Mouse (Mus musculus): ENCODE results near the gene Foxo3.

Foxo3 gene

GRCm38 (mm10) chr10:42276507-42277345, at the start of gene Foxo3:
Foxo3 (minus strand) TSS chr10:42276755.
- in situ Hi-C loops (cut with MboI, MseI) = loop anchor here (10.0 kb wide), 2 partner anchors 462 to 792 kb away; no protein-coding TSS in a partner anchor

- in situ Hi-C loops (cut with MboI, MseI) = no loop called here
Measured at GRCm38 (mm10) chr10:42325305-42325704, 48.8 kb upstream of the Foxo3 start.

- in situ Hi-C loops (cut with MboI, MseI) = no loop called here
Measured at GRCm38 (mm10) chr10:42323978-42324377, 47.4 kb upstream of the Foxo3 start.

GRCm38 (mm10) chr10:42313222-42313786, 36.7 kb upstream of the Foxo3 start:
- in situ Hi-C loops (cut with MboI, MseI) = no loop called here

DNA sequence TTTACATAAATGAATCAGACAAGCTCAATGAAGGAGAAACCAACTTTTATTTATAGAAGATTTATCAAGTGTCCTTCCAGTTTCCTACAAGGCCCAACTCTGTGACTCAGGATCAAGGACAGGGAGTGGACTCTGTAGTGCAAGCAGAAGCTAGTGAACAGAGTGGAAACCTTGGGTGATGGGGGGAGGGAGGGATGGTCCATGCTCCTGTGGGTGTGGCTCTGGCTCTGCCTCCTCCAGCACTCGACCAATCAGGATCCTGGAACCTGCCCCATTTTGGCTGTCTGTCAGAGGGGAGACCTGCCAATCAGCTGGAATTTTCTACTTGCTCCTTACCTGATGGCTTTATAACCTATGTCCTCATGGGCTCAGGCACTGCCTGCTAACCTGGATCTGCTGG, 36.0 kb upstream of the Foxo3 start:
- in situ Hi-C loops (cut with MboI, MseI) = no loop called here

- in situ Hi-C loops (cut with MboI, MseI) = loop anchor here (5.0 kb wide), 1 partner anchor 324 kb away; no protein-coding TSS in a partner anchor
Measured at GRCm38 (mm10) chr10:42308687-42308987, 32.1 kb upstream of the Foxo3 start.

DNA sequence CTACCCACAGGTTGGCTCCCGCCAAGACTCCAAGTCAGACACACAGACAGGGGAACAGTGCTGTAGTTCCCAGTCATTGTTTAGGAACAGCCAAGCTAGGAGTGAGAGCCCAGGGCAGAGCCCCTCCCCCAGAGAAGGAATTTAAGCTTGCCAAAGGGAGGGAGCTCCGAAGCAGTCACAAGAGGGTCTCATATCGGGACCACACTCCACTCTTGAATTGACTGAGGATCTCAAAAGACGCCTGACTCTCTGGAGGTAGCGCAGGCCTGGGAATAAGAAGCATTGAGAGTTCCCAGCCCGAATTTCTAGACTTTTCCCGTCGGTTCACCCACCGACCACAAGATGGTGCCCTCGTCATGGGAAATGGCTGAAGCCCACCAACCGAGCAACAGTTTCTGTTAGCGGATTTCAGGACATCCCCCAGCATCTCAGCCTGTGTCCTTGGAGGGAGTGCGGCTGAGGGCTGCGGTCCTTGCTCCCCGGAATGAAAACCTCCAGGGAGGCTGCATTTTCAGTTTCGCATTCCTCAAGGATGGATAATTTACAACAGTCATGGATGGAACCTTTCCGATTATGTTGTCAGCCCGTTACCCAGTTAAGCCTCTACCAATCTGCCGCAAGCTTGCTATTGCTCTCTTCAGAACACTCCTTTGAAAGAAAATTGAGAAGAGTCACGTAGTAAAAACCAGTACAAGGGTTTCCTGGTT, 31.6 kb upstream of the Foxo3 start:
- in situ Hi-C loops (cut with MboI, MseI) = loop anchor here (5.0 kb wide), 1 partner anchor 324 kb away; no protein-coding TSS in a partner anchor

GRCm38 (mm10) chr10:42306422-42306821, 29.9 kb upstream of the Foxo3 start:
- in situ Hi-C loops (cut with MboI, MseI) = loop anchor here (5.0 kb wide), 1 partner anchor 326 kb away; no protein-coding TSS in a partner anchor

GRCm38 (mm10) chr10:42300805-42301204, 24.2 kb upstream of the Foxo3 start:
- in situ Hi-C loops (cut with MboI, MseI) = no loop called here

GRCm38 (mm10) chr10:42299967-42300366, 23.4 kb upstream of the Foxo3 start:
- in situ Hi-C loops (cut with MboI, MseI) = loop anchor here (5.0 kb wide), 3 partner anchors 268 to 468 kb away; no protein-coding TSS in a partner anchor

GRCm38 (mm10) chr10:42299426-42299825, 22.9 kb upstream of the Foxo3 start:
- in situ Hi-C loops (cut with MboI, MseI) = loop anchor here (5.0 kb wide), 3 partner anchors 267 to 467 kb away; no protein-coding TSS in a partner anchor

- in situ Hi-C loops (cut with MboI, MseI) = loop anchor here (5.0 kb wide), 3 partner anchors 266 to 466 kb away; no protein-coding TSS in a partner anchor
Measured at GRCm38 (mm10) chr10:42297954-42298353, 21.4 kb upstream of the Foxo3 start.

DNA sequence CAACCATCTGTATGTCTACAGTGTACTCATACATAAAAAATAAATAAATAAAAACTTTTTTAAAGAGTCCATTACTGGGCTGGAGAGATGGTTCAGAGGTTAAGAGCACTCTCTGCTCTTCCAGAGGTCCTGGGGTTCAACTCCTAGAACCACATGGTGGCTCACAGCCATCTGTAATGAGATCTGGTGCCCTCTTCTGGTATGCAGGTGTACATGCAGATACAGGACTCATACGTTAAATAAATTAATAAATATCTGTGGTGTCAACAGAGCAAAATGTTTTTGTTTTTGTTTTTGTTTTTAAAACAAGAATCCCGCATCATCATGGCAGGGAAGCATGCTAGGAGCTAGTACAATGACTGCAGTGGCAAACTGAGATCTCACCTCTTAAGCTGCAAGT, 20.6 kb upstream of the Foxo3 start:
- in situ Hi-C loops (cut with MboI, MseI) = loop anchor here (5.0 kb wide), 3 partner anchors 265 to 465 kb away; no protein-coding TSS in a partner anchor

DNA sequence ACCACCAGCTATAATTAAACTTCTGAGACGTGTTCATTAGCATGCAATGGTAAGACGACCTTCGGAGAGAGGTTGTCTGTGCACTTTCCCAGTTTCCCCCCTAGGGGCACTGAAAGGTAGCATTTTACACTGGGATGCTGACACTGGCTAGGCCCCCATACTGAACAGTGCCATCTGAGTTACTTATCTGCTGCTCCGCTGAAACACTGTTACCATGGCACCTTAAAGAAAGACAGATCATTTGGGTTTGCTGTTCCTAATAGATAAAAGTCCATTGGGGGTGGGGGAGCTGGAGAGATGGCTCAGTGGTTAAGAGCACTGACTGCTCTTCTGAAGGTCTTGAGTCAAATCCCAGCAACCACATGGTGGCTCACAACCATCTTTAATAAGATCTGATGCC, 20.0 kb upstream of the Foxo3 start:
- in situ Hi-C loops (cut with MboI, MseI) = loop anchor here (5.0 kb wide), 3 partner anchors 264 to 464 kb away; no protein-coding TSS in a partner anchor

DNA sequence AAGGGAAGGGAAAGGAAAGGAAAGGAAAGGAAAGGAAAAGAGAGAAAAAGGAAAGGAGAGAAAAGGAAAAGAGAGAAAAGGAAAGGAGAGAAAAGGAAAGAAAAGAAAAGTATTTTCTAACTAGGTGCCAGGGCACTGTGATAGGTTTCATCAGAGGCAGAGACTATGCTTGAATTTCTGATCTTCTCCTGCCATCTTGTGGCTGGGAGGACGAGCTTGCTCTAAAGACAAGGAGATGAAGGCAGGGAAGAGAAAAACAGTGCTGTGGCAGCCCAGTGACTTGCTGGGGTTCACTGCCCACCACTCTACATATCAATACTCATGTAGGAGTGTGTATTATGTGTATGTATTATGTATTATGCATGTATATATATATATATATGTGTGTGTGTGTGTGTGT, 18.5 kb upstream of the Foxo3 start:
- in situ Hi-C loops (cut with MboI, MseI) = loop anchor here (5.0 kb wide), 3 partner anchors 263 to 463 kb away; no protein-coding TSS in a partner anchor

DNA sequence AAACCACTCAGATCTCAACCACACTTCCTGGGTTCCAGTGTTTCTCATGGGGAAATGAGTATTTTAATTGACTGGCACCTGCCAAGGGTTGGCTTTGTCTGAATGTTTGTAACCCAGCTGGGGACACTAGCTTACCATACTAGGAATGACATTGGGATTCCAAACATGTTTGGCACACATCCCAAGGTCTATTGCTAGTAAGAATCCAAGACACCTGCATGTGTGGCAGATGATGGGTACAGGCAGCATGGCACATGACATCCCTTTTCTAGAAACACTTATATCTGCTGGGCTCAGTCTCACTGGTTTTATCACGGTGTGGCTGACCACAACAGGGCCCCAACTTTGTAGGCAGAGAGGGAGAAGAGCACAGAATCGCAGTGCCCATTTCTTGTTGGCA, 17.8 kb upstream of the Foxo3 start:
- in situ Hi-C loops (cut with MboI, MseI) = no loop called here

DNA sequence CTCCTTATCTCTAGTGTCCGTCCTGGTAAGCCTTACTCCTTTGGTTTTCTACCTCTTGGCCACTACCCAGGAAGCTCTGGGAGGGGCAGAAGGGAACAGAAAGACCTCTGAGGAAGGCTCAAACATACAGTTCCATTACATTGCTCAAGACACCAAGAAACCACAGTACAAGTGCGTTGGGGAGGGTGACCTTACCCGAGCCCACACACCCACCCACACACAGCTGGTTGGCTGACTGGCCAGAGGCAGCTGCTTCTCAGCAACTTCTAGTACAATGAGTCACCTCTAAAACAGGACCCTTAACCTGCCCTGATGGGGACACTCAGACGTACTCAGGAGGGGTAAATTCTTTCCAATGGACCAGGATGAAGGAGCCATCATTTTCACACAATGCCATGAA, 17.3 kb upstream of the Foxo3 start:
- in situ Hi-C loops (cut with MboI, MseI) = no loop called here

GRCm38 (mm10) chr10:42291360-42291759, 14.8 kb upstream of the Foxo3 start:
- in situ Hi-C loops (cut with MboI, MseI) = no loop called here

DNA sequence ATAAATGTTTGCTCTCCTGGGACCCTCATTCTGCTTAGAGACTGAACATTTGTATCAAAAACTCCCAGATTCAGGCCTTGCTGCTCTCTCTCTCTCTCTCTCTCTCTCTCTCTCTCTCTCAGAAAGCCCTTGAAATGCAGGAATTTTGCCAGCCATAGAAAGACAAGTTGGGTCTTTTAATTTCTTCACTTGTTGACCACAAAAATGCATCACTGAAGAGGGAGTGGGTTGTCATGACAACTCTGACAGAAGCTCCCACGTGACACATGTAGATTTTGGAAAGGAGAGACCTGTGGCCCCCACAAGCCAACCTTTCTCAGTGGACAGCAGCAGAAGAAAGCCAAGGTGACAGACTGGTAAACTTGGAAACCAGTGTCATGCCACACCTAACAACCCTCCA, 11.1 kb upstream of the Foxo3 start:
- in situ Hi-C loops (cut with MboI, MseI) = no loop called here

- in situ Hi-C loops (cut with MboI, MseI) = loop anchor here (10.0 kb wide), 2 partner anchors 464 to 794 kb away; no protein-coding TSS in a partner anchor
Measured at GRCm38 (mm10) chr10:42278307-42278850, 1.8 kb upstream of the Foxo3 start.

DNA sequence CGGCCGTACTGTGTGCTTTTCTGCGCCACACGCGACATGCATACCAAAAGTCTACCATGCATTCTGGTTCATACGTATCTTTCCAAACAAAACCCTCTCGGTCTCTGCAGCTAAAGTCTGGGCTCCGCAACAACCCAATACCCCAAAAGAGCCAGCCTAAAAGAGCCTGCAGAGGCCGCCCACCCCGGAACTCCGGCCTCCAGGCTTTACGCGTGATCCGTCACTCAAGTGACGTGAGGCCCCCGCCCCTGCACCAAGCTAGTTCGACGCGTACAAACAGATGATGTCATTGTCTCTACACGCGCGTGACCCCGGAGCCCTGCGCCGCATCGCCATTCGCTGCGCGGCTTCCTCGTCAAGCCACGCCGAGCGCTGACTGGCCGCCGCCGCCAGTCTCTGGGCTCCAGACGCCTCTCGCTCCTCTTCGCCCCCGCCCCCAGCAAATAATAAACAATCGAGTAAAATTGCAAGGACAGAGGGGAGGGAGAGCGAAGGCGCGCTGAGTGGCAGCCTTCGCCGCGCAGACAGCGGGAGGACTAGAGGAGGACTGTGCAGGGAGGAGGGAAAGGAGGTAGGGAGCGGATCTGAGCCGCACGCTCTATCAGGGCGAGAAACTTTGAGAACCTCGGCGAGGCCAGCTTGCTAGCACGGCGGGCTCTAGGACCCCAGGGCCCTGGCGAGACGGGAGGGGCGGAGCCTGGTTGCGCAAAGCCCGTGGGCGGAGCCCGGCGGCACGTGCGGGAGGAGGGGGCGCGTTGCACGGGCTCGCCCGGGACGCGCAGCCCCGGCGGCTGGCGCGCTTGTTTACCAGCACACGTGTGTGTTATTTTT, 1.1 kb upstream of the Foxo3 start:
- in situ Hi-C loops (cut with MboI, MseI) = loop anchor here (10.0 kb wide), 2 partner anchors 463 to 793 kb away; no protein-coding TSS in a partner anchor

Measured in regulatory T cell (primary cell).